Mouse (Mus musculus) left cerebral cortex, adult 2 months (tissue): ENCODE results near the gene Tnfaip8l1. TPM values are rescaled to one million over a fixed set of nuclear protein-coding genes. Genes with fewer than 3 reads are reported as not detected.

Source experiments
- DNase-seq, 2 experiments: peaks; one replicate each; pipeline ENCODE4 v3.0.0; 2021 to 2022; ENCODE audit warnings: low spot score in 2 of 2, mixed read lengths in 1 of 2; ENCODE audit errors: extremely low spot score in 1 of 2
- H3K27ac ChIP-seq: fragments of 200-600 bp; 2 replicates; pipeline ENCODE4 v1.8.1; 2022
- H3K4me3 ChIP-seq: fragments of 200-600 bp; 2 replicates; pipeline ENCODE4 v1.8.1; 2022
- CTCF ChIP-seq: fragments of 200-600 bp; IDR thresholded peaks from 2 replicates; pipeline ENCODE4 v1.8.1; 2022; ENCODE audit warnings: antibody characterized with exemption, mild to moderate bottlenecking, moderate library complexity
- intact Hi-C: fragments of 180-260 bp; cut with DNase I; formaldehyde crosslinking; loops from one replicate; pipeline ENCODE4 v1.15.1; 2025
- long read RNA-seq, 2 experiments: library from polyadenylated mRNA; stranded (forward); transcript quantifications; one replicate each; pipeline ENCODE4 v2.0.0; 2021; ENCODE audit warnings: borderline mapping rate in 2 of 2
- total RNA-seq, 2 experiments: library from RNA; stranded (reverse); gene quantifications; 2 replicates each; pipeline ENCODE4 v1.2.3; 2021

Gene Tnfaip8l1
- 1 to 10 TPM; 7.5 to 8.7 TPM for total RNA-seq
- long read RNA-seq, experiment 1, transcript Tnfaip8l1-201 (2 exons, 2,379 nt) = major isoform, 11 of 13 reads
- long read RNA-seq, experiment 1, partial matches to known transcripts = 0 of 13 reads
- long read RNA-seq, experiment 1, other reads (novel, unspliced or antisense) = 2 of 13 reads
- long read RNA-seq, experiment 2, transcript Tnfaip8l1-201 (2 exons, 2,379 nt) = major isoform, 6 of 9 reads
- long read RNA-seq, experiment 2, partial matches to known transcripts = 0 of 9 reads
- long read RNA-seq, experiment 2, other reads (novel, unspliced or antisense) = 3 of 9 reads

GRCm38 (mm10) chr17:56162231-56162774 lies at the start of gene Tnfaip8l1:
Gene Tnfaip8l1 (plus strand): TSS chr17:56162477.
- TF ChIP-seq CTCF = no peak
- intact Hi-C loops = no loop called here
- peak; percentile 93 to 98 for DNase-seq
- H3K27ac ChIP-seq = peak within 1 kb of the TSS; percentile 64
- peak within 1 kb of the TSS; percentile 60 for H3K4me3 ChIP-seq

GRCm38 (mm10) chr17:56112743-56113142 lies 49.5 kb upstream of the Tnfaip8l1 start:
- intact Hi-C loops = no loop called here
- Histone ChIP-seq H3K4me3 (no peak overlapping the region), H3K27ac (no peak overlapping the region)
- no peak for TF ChIP-seq CTCF
- no peak for DNase-seq

- no peak for TF ChIP-seq CTCF
- intact Hi-C loops = no loop called here
- Histone ChIP-seq H3K27ac (no peak overlapping the region), H3K4me3 (no peak overlapping the region)
- DNase-seq = no peak
Observed at GRCm38 (mm10) chr17:56116193-56116592, 46.1 kb upstream of the Tnfaip8l1 start.

- Histone ChIP-seq H3K27ac (no peak within 1 kb of the TSS), H3K4me3 (peak within 1 kb of the TSS; percentile 29; the same call in 1 of the 2 replicates)
- intact Hi-C loops = no loop called here
- TF ChIP-seq CTCF = no peak
- DNase-seq = peak; percentile 56 to 63
Observed at GRCm38 (mm10) chr17:56117251-56117710, 45.0 kb upstream of the Tnfaip8l1 start, which contains the start of gene Plin5. Gene Plin5 (minus strand): TSS chr17:56117596.

- no peak for TF ChIP-seq CTCF
- H3K4me3 ChIP-seq = no peak overlapping the region
- no peak overlapping the region for H3K27ac ChIP-seq
- intact Hi-C loops = no loop called here
- no peak for DNase-seq
Observed at GRCm38 (mm10) chr17:56119431-56119830, 42.8 kb upstream of the Tnfaip8l1 start.

- peak overlapping the region; percentile 33 for H3K4me3 ChIP-seq
- intact Hi-C loops = no loop called here
- peak overlapping the region; percentile 50; the same call in 1 of the 2 replicates for H3K27ac ChIP-seq
- no peak for TF ChIP-seq CTCF
- DNase-seq = no peak
Observed at GRCm38 (mm10) chr17:56119981-56120880, 42.0 kb upstream of the Tnfaip8l1 start.

GRCm38 (mm10) chr17:56121826-56122225 lies 40.5 kb upstream of the Tnfaip8l1 start, which contains the start of gene Lrg1:
Gene Lrg1 (minus strand): TSS chr17:56122001.
- intact Hi-C loops = no loop called here
- TF ChIP-seq CTCF = no peak
- no peak for DNase-seq
- Histone ChIP-seq H3K27ac (no peak within 1 kb of the TSS), H3K4me3 (no peak within 1 kb of the TSS)

GRCm38 (mm10) chr17:56123161-56123560 lies 39.1 kb upstream of the Tnfaip8l1 start:
- Histone ChIP-seq H3K4me3 (no peak overlapping the region), H3K27ac (no peak overlapping the region)
- no peak for TF ChIP-seq CTCF
- no peak for DNase-seq
- intact Hi-C loops = no loop called here

GRCm38 (mm10) chr17:56123681-56124340 lies 38.5 kb upstream of the Tnfaip8l1 start:
- DNase-seq = no peak
- TF ChIP-seq CTCF = no peak
- H3K27ac ChIP-seq = no peak overlapping the region
- intact Hi-C loops = no loop called here
- H3K4me3 ChIP-seq = no peak overlapping the region

GRCm38 (mm10) chr17:56124377-56125275 lies 37.7 kb upstream of the Tnfaip8l1 start:
- peak; percentile 56 to 65 for DNase-seq
- intact Hi-C loops = no loop called here

More at GRCm38 (mm10) chr17:56124377-56125275, 37.7 kb upstream of the Tnfaip8l1 start:
- Histone ChIP-seq H3K4me3 (no peak overlapping the region), H3K27ac (no peak overlapping the region)
- TF ChIP-seq CTCF = peak; percentile 79
